Mouse (Mus musculus) layer of hippocampus, postnatal 14 days (tissue): ENCODE results near the gene Olfr366. TPM values are rescaled to one million over a fixed set of nuclear protein-coding genes. Genes with fewer than 3 reads are reported as not detected.
"Not testable (repeated sequence)": the region's sequence is repeated elsewhere in the genome, so short reads cannot be mapped to it uniquely, and the experiment has no call there.

ENCODE experiments used
- DNase-seq, 2 experiments: peaks; one replicate each; pipeline ENCODE4 v3.0.0; 2021 to 2022; ENCODE audit warnings: low spot score in 2 of 2, mixed read lengths in 1 of 2
- long read RNA-seq, 2 experiments: library from polyadenylated mRNA; stranded (forward); transcript quantifications; one replicate each; pipeline ENCODE4 v2.0.0; 2021
- total RNA-seq, 2 experiments: library from RNA; stranded (reverse); gene quantifications; 2 replicates each; pipeline ENCODE4 v1.2.3; 2021

Olfr366 gene
- total RNA-seq = not detected
- long read RNA-seq, experiment 1 = 0 reads
- long read RNA-seq, experiment 2 = 0 reads

- DNase-seq = no peak
Observed at GRCm38 (mm10) chr2:37211274-37211673, at the start of gene Olfr366. Gene Olfr366 (plus strand): TSS chr2:37211574.

GRCm38 (mm10) chr2:37187898-37188297 lies 23.5 kb upstream of the Olfr366 start, which contains the start of gene Olfr365:
Gene Olfr365 (plus strand): TSS chr2:37188198.
- DNase-seq = no peak

- DNase-seq = not testable (repeated sequence)
Observed at GRCm38 (mm10) chr2:37261781-37262180, 50.4 kb downstream of the Olfr366 start.

Other genes starting within 250 kb of the Olfr366 start
- gene Olfr357, start 217.7 kb upstream of the Olfr366 start, total RNA-seq = not detected
- not detected for gene Olfr358, start 202.2 kb upstream of the Olfr366 start, total RNA-seq
- not detected for gene Olfr360, start 145.8 kb upstream of the Olfr366 start, total RNA-seq
- not detected for gene Olfr361, start 122.3 kb upstream of the Olfr366 start, total RNA-seq
- gene Olfr362, start 93.7 kb upstream of the Olfr366 start, total RNA-seq = not detected
- gene Olfr364-ps1, start 72.3 kb upstream of the Olfr366 start, total RNA-seq = not detected
- under 1 TPM in 1 of 2 experiments, not detected in 1; 0.07 TPM for gene Olfr365, start 23.4 kb upstream of the Olfr366 start, total RNA-seq
- gene Olfr368, start 114.9 kb downstream of the Olfr366 start, total RNA-seq = not detected
- 10 to 100 TPM; 28.7 to 32.9 TPM for gene Pdcl, start 147.8 kb downstream of the Olfr366 start, total RNA-seq
- 10 to 100 TPM; 82.3 to 87.9 TPM for gene Rc3h2, start 211.3 kb downstream of the Olfr366 start, total RNA-seq
- gene Zbtb26, start 231.6 kb downstream of the Olfr366 start, total RNA-seq = 1 to 10 TPM; 8.6 to 8.9 TPM
- 10 to 100 TPM; 13.2 to 14.5 TPM for gene Zbtb6, start 231.6 kb downstream of the Olfr366 start, total RNA-seq
- 10 to 100 TPM; 84.8 to 91.7 TPM for gene Rabgap1, start 231.7 kb downstream of the Olfr366 start, total RNA-seq